Mouse (Mus musculus) CH12.LX (cell line): Measurements from ENCODE around the gene Vmn1r197. TPM values are rescaled to one million over a fixed set of nuclear protein-coding genes. Genes with fewer than 3 reads are reported as not detected.

Experiments used
- DNase-seq: peaks from one replicate; pipeline ENCODE4 v3.0.0-alpha.2; 2013; ENCODE audit errors: extremely low read depth
- H3K27ac ChIP-seq: 2 replicates; pipeline ENCODE4 v1.5.1; 2012; ENCODE audit warnings: low read depth, mild to moderate bottlenecking, control low read depth, moderate library complexity; ENCODE audit not compliant: insufficient read depth
- H3K27me3 ChIP-seq: replicated peaks from 2 replicates; pipeline ENCODE3; 2012; ENCODE audit warnings: inconsistent platforms
- H3K36me3 ChIP-seq, 2 experiments: replicated peaks in 1 of 2; 2 replicates each; pipeline versions ENCODE3 to v1.6.1; 2012; ENCODE audit warnings: inconsistent platforms in 1 of 2, low read length in 1 of 2, mild to moderate bottlenecking in 1 of 2, mixed read lengths in 1 of 2, moderate library complexity in 1 of 2; ENCODE audit not compliant: control insufficient read depth in 1 of 2, insufficient read depth in 1 of 2
- H3K4me1 ChIP-seq, 2 experiments: 2 replicates each; pipeline ENCODE4 v1.6.1; 2012; ENCODE audit warnings: inconsistent platforms in 1 of 2, moderate library complexity in 1 of 2; ENCODE audit not compliant: insufficient read depth in 2 of 2, control insufficient read depth in 1 of 2
- H3K4me2 ChIP-seq: 2 replicates; pipeline ENCODE4 v1.6.1; 2012; ENCODE audit warnings: low read depth, mild to moderate bottlenecking, control low read depth; ENCODE audit not compliant: poor library complexity, insufficient read depth, severe bottlenecking
- H3K4me3 ChIP-seq, 3 experiments: fragments of 150-350 bp in 1 of 3; sonication (generic) in 1 of 3; replicated peaks in 1 of 3; 2 replicates each; pipeline versions ENCODE3 to v1.5.1; 2011 to 2012; ENCODE audit warnings: low read depth in 2 of 3, low read length in 2 of 3, mild to moderate bottlenecking in 2 of 3, moderate library complexity in 2 of 3, control low read depth in 1 of 3, improper control_type of control experiment in 1 of 3, inconsistent platforms in 1 of 3, mixed read lengths in 1 of 3; ENCODE audit not compliant: poor library complexity in 1 of 3
- H3K79me2 ChIP-seq: replicated peaks from 2 replicates; pipeline ENCODE4 v1.6.1; 2012; ENCODE audit warnings: mild to moderate bottlenecking, moderate library complexity; ENCODE audit not compliant: control insufficient read depth, poor library complexity, insufficient read depth, severe bottlenecking; ENCODE audit errors: extremely low read depth
- H3K9ac ChIP-seq: 2 replicates; pipeline ENCODE4 v1.6.1; 2012; ENCODE audit warnings: low read depth, mild to moderate bottlenecking, control low read depth, moderate library complexity; ENCODE audit not compliant: insufficient read depth
- H3K9me3 ChIP-seq: replicated peaks from 2 replicates; pipeline ENCODE3; 2012; ENCODE audit warnings: low read length, inconsistent platforms, mixed read lengths
- BHLHE40 ChIP-seq: IDR thresholded peaks from 2 replicates; pipeline ENCODE4 v1.6.1; 2011; ENCODE audit warnings: mild to moderate bottlenecking, low read depth, low read length, improper control_type of control experiment
- CHD1 ChIP-seq: IDR thresholded peaks from 2 replicates; pipeline ENCODE4 v1.6.1; 2012; ENCODE audit warnings: low read depth, low read length, improper control_type of control experiment, inconsistent platforms
- E2F4 ChIP-seq: IDR thresholded peaks from 2 replicates; pipeline ENCODE4 v1.6.1; 2011; ENCODE audit warnings: low read depth, low read length, improper control_type of control experiment; ENCODE audit not compliant: insufficient replicate concordance
- GABPA ChIP-seq: IDR thresholded peaks from 2 replicates; pipeline ENCODE4 v1.6.1; 2012; ENCODE audit warnings: low read depth, low read length, improper control_type of control experiment, inconsistent platforms; ENCODE audit not compliant: insufficient replicate concordance
- IRF4 ChIP-seq: IDR thresholded peaks from 2 replicates; pipeline ENCODE4 v1.6.1; 2014; ENCODE audit warnings: low read depth, mild to moderate bottlenecking, inconsistent platforms, low read length, improper control_type of control experiment
- JUND ChIP-seq: conservative IDR thresholded peaks from 2 replicates; pipeline ENCODE4 v1.6.1; 2011; ENCODE audit warnings: low read depth, low read length, improper control_type of control experiment
- KAT2A ChIP-seq: IDR thresholded peaks from 2 replicates; pipeline ENCODE4 v1.6.1; 2012; ENCODE audit warnings: low read length, improper control_type of control experiment, inconsistent platforms; ENCODE audit not compliant: insufficient replicate concordance
- MAX ChIP-seq: IDR thresholded peaks from 2 replicates; pipeline ENCODE4 v1.6.1; 2011; ENCODE audit warnings: low read length, improper control_type of control experiment
- MEF2A ChIP-seq: IDR thresholded peaks from 2 replicates; pipeline ENCODE4 v1.6.1; 2014; ENCODE audit warnings: low read depth, mild to moderate bottlenecking, inconsistent platforms, low read length, improper control_type of control experiment, borderline replicate concordance
- PAX5 ChIP-seq: IDR thresholded peaks from 2 replicates; pipeline ENCODE4 v1.6.1; 2012; ENCODE audit warnings: low read length, inconsistent platforms, mixed read lengths
- POLR2A ChIP-seq: IDR thresholded peaks from 2 replicates; pipeline ENCODE4 v1.6.1; 2011; ENCODE audit warnings: low read depth, mild to moderate bottlenecking, improper control_type of control experiment, low read length
- POLR2AphosphoS2 ChIP-seq: IDR thresholded peaks from 2 replicates; pipeline ENCODE4 v1.6.1; 2011; ENCODE audit warnings: low read depth, low read length, improper control_type of control experiment
- RCOR1 ChIP-seq: conservative IDR thresholded peaks from 2 replicates; pipeline ENCODE4 v1.6.1; 2012; ENCODE audit warnings: low read depth, mild to moderate bottlenecking, inconsistent platforms, low read length, improper control_type of control experiment
- SIN3A ChIP-seq: IDR thresholded peaks from 2 replicates; pipeline ENCODE4 v1.6.1; 2012; ENCODE audit warnings: low read length, improper control_type of control experiment, inconsistent platforms
- TCF12 ChIP-seq: IDR thresholded peaks from 2 replicates; pipeline ENCODE4 v1.6.1; 2014; ENCODE audit warnings: low read depth, mild to moderate bottlenecking, inconsistent platforms, low read length, improper control_type of control experiment
- USF1 ChIP-seq: IDR thresholded peaks from 2 replicates; pipeline ENCODE4 v1.6.1; 2014; ENCODE audit warnings: low read depth, mild to moderate bottlenecking, inconsistent platforms, low read length, improper control_type of control experiment
- USF2 ChIP-seq: conservative IDR thresholded peaks from 2 replicates; pipeline ENCODE4 v1.6.1; 2011; ENCODE audit warnings: low read depth, low read length, improper control_type of control experiment
- ZC3H11A ChIP-seq: IDR thresholded peaks from 2 replicates; pipeline ENCODE4 v1.6.1; 2012; ENCODE audit warnings: low read depth, mild to moderate bottlenecking, inconsistent platforms, low read length, improper control_type of control experiment
- dilution Hi-C: fragments of 300-500 bp; cut with MboI; formaldehyde crosslinking; loops from 2 replicates; pipeline ENCODE4 v1.14.3; 2020; ENCODE audit warnings: low sequenced_read_pairs; ENCODE audit not compliant: extremely low pct_unique_long_range_greater_than_20kb, extremely low pct_ligation_motif_present
- in situ Hi-C: fragments of 300-500 bp; cut with MboI; formaldehyde crosslinking; loops from 3 replicates; pipeline ENCODE4 v1.14.3; 2019; ENCODE audit warnings: low sequenced_read_pairs, low pct_ligation_motif_present, low pct_unique_long_range_greater_than_20kb, mixed read lengths
- polyA plus RNA-seq: library from polyadenylated mRNA; unstranded; fragments of >175 nt; gene quantifications from 2 replicates; pipeline ENCODE4 v1.2.1, GENCODE M21; 2012; ENCODE audit warnings: low read depth; ENCODE audit not compliant: insufficient read length
- total RNA-seq, 2 experiments: library from RNA; depleted of rRNA; stranded (reverse); fragments of 300-350 nt in 1 of 2; fragments of >200 nt in 1 of 2; gene quantifications; 2 replicates each; pipeline ENCODE4 v1.2.3; 2012 to 2014

Vmn1r197 gene
- total and polyA plus RNA-seq, 3 experiments, result not detected

- Histone ChIP-seq H3K4me1 (no peaks in the 10 kb centered on the region), H3K9me3 (no peaks in the 10 kb centered on the region), H3K4me3 (no peak overlapping the region), H3K9ac (no peak overlapping the region), H3K27ac (no peak overlapping the region), H3K79me2 (no peaks in the 10 kb centered on the region), H3K4me2 (no peak overlapping the region), H3K27me3 (no peaks in the 10 kb centered on the region), H3K36me3 (no peaks in the 10 kb centered on the region)
- in situ Hi-C loops, result no loop called here
- TF ChIP-seq SIN3A (no peak), MAX (no peak), GABPA (no peak)
- dilution Hi-C loops, result no loop called here
- DNase-seq, result no peak
Measured at GRCm38 (mm10) chr13:22335565-22335964, 11.2 kb downstream of the Vmn1r197 start.

- dilution Hi-C loops (no loop called here), in situ Hi-C loops (no loop called here)
- no peak within 1 kb of the TSS for H3K4me2 ChIP-seq
- no peaks in the 10 kb centered on the region for H3K27me3 ChIP-seq
- no peak within 1 kb of the TSS for H3K9ac ChIP-seq
- no peak within 1 kb of the TSS for H3K27ac ChIP-seq
- H3K9me3 ChIP-seq, result no peaks in the 10 kb centered on the region
- no peaks in the 10 kb centered on the region for H3K79me2 ChIP-seq
- TF ChIP-seq POLR2A (no peak), TCF12 (no peak), USF1 (no peak), SIN3A (no peak), PAX5 (no peak), E2F4 (no peak), ZC3H11A (no peak), BHLHE40 (no peak), IRF4 (no peak), MEF2A (no peak), RCOR1 (no peak), GABPA (no peak), POLR2AphosphoS2 (no peak), KAT2A (no peak), CHD1 (no peak), USF2 (no peak), JUND (no peak)
- H3K36me3 ChIP-seq, result no peaks in the 10 kb centered on the region
- H3K4me1 ChIP-seq, result peaks cover 0 to 4% of the 10 kb centered on the region in 2 experiments; a peak in 1 of 4 replicates
- no peak within 1 kb of the TSS for H3K4me3 ChIP-seq
- no peak for DNase-seq
Measured at GRCm38 (mm10) chr13:22350064-22350463, 25.7 kb downstream of the Vmn1r197 start, which contains the start of gene Vmn1r198. Vmn1r198 (plus strand) TSS chr13:22350364.
